Mouse (Mus musculus): Measurements from ENCODE around the gene Rhd.
"Not testable (repeated sequence)": the region's sequence is repeated elsewhere in the genome, so short reads cannot be mapped to it uniquely, and the experiment has no call there.

Gene Rhd

GRCm38 (mm10) chr4:134897256-134897655 is 32.9 kb downstream of the Rhd start:
- in situ Hi-C loops (cut with MboI; ENCODE audit: low sequenced_read_pairs) = no loop called here

- in situ Hi-C loops (cut with MboI; ENCODE audit: low sequenced_read_pairs) = no loop called here
Observed at GRCm38 (mm10) chr4:134901126-134901525, 36.8 kb downstream of the Rhd start.

GRCm38 (mm10) chr4:134903046-134903445 is 38.7 kb downstream of the Rhd start:
- in situ Hi-C loops (cut with MboI; ENCODE audit: low sequenced_read_pairs) = no loop called here

- in situ Hi-C loops (cut with MboI; ENCODE audit: low sequenced_read_pairs) = not testable (repeated sequence)
Observed at GRCm38 (mm10) chr4:134911406-134911805, 47.1 kb downstream of the Rhd start.

GRCm38 (mm10) chr4:134913413-134913812 is 49.1 kb downstream of the Rhd start:
- in situ Hi-C loops (cut with MboI; ENCODE audit: low sequenced_read_pairs) = no loop called here

GRCm38 (mm10) chr4:134914122-134914863 is 50.0 kb downstream of the Rhd start:
- in situ Hi-C loops (cut with MboI; ENCODE audit: low sequenced_read_pairs) = no loop called here

- in situ Hi-C loops (cut with MboI; ENCODE audit: low sequenced_read_pairs) = no loop called here
Observed at GRCm38 (mm10) chr4:134914864-134915209, 50.5 kb downstream of the Rhd start, which contains the start of gene Tmem50a. Gene Tmem50a (minus strand): TSS chr4:134915024.

- in situ Hi-C loops (cut with MboI; ENCODE audit: low sequenced_read_pairs) = no loop called here
Observed at GRCm38 (mm10) chr4:134915223-134916050, 51.1 kb downstream of the Rhd start.

GRCm38 (mm10) chr4:134917194-134917593 is 52.9 kb downstream of the Rhd start:
- in situ Hi-C loops (cut with MboI; ENCODE audit: low sequenced_read_pairs) = no loop called here

- in situ Hi-C loops (cut with MboI; ENCODE audit: low sequenced_read_pairs) = no loop called here
Observed at GRCm38 (mm10) chr4:134918381-134918780, 54.0 kb downstream of the Rhd start.

GRCm38 (mm10) chr4:134919733-134920540 is 55.6 kb downstream of the Rhd start:
- in situ Hi-C loops (cut with MboI; ENCODE audit: low sequenced_read_pairs) = no loop called here

GRCm38 (mm10) chr4:134920631-134921030 is 56.3 kb downstream of the Rhd start:
- in situ Hi-C loops (cut with MboI; ENCODE audit: low sequenced_read_pairs) = no loop called here

- in situ Hi-C loops (cut with MboI; ENCODE audit: low sequenced_read_pairs) = no loop called here
Observed at GRCm38 (mm10) chr4:134921703-134922102, 57.4 kb downstream of the Rhd start.

- in situ Hi-C loops (cut with MboI; ENCODE audit: low sequenced_read_pairs) = no loop called here
Observed at GRCm38 (mm10) chr4:134922111-134922924, 58.0 kb downstream of the Rhd start.

- in situ Hi-C loops (cut with MboI; ENCODE audit: low sequenced_read_pairs) = no loop called here
Observed at GRCm38 (mm10) chr4:134922925-134923244, 58.5 kb downstream of the Rhd start.

- in situ Hi-C loops (cut with MboI; ENCODE audit: low sequenced_read_pairs) = no loop called here
Observed at GRCm38 (mm10) chr4:134923258-134924018, 59.1 kb downstream of the Rhd start, which contains the start of gene Rsrp1. Gene Rsrp1 (plus strand): TSS chr4:134923592.

GRCm38 (mm10) chr4:134924019-134924741 is 59.8 kb downstream of the Rhd start:
- in situ Hi-C loops (cut with MboI; ENCODE audit: low sequenced_read_pairs) = no loop called here

GRCm38 (mm10) chr4:134925206-134925605 is 60.9 kb downstream of the Rhd start:
- in situ Hi-C loops (cut with MboI; ENCODE audit: low sequenced_read_pairs) = no loop called here

GRCm38 (mm10) chr4:134927815-134928463 is 63.6 kb downstream of the Rhd start:
- in situ Hi-C loops (cut with MboI; ENCODE audit: low sequenced_read_pairs) = no loop called here

Measured in CH12F3 (cell line).